Mouse (Mus musculus) megakaryocyte-erythroid progenitor cell, adult 5 weeks (primary cell): ENCODE results near the gene Zfp362. TPM values are rescaled to one million over a fixed set of nuclear protein-coding genes. Genes with fewer than 3 reads are reported as not detected.

Source experiments
- polyA plus RNA-seq: library from polyadenylated mRNA; stranded (reverse); fragments of >175 nt; gene quantifications from 2 replicates; pipeline ENCODE4 v1.2.3, GENCODE M21; 2012

Gene Zfp362
- 102 and 113 TPM in 2 replicates for polyA plus RNA-seq

GRCm38 (mm10) chr4:128806043-128806826 is at the start of gene Zfp362:
TSS of gene Zfp362 (minus strand) at chr4:128806045.

GRCm38 (mm10) chr4:128755064-128755463 is 50.8 kb downstream of the Zfp362 start, which contains the start of gene A3galt2:
TSS of gene A3galt2 (plus strand) at chr4:128755364.

Other genes with a start within 250 kb of the Zfp362 start
- 1.4 and 2.0 TPM in 2 replicates for gene Zscan20, start 195.9 kb downstream of the Zfp362 start, polyA plus RNA-seq
- 0.80 and 1.4 TPM in 2 replicates for gene Tlr12, start 187.4 kb downstream of the Zfp362 start, polyA plus RNA-seq
- 110 and 115 TPM in 2 replicates for gene Phc2, start 151.3 kb downstream of the Zfp362 start, polyA plus RNA-seq
- gene A3galt2, start 50.7 kb downstream of the Zfp362 start, polyA plus RNA-seq: 0.05 TPM in 1 of 2 replicates, not detected in the other
- 2.7 and 3.2 TPM in 2 replicates for gene Trim62, start 77.5 kb upstream of the Zfp362 start, polyA plus RNA-seq
- 2.3 and 4.2 TPM in 2 replicates for gene Azin2, start 156.4 kb upstream of the Zfp362 start, polyA plus RNA-seq
- 173 and 212 TPM in 2 replicates for gene Ak2, start 185.9 kb upstream of the Zfp362 start, polyA plus RNA-seq